Mouse (Mus musculus): ENCODE data around the gene Idua.
A peak's percentile ranks its signal among the peaks of the same experiment; 100 is the strongest.

The Idua gene

DNA sequence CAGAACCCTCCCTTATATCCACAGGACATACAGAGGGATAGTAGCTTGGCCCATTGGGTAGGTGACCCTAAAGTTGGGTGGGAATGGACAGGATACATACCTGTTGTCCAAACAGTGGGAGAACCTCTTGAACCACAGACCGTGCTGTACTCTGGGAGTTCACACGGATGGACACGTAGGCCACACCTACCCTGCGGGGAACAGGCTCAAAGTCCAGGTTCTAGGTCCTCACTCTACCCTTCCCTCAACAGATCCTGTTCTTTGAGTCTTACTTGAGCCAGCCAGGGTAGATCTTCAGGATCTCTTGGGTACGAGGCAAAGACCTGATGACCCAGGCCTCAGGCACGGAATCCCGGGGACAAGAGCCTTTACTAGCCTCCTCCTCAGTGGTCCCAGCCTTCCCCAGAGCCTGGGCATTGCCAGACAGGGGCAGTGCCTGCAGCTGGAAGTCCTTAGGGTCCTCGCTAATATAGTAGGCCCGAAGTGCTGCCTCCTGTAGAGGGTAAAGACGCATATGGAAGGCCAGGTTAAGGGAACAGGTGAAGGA lies 5.6 kb upstream of the Idua start:
- DNase-seq (ENCODE audit: low read depth, low spot score), result no peak

DNA sequence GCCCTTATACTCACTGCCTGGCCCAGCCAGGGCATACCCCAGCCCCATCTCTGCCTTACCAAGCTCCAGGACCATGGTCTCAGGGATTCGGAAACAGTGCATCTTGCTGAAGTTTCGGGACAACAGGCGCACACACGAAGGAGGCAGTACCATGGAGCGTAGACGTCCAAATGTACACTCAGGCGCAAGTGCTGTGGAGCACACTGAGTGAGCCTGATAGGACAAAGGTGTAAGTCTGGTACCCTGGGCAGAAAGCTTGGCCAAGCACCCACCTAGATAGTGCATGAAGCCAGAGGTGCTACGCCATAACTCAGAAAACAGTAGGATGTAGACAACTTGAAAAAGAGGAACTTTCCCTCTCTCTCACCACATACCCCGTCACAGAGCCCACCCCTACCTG lies 4.8 kb upstream of the Idua start:
- no peak for DNase-seq (ENCODE audit: low read depth, low spot score)

DNA sequence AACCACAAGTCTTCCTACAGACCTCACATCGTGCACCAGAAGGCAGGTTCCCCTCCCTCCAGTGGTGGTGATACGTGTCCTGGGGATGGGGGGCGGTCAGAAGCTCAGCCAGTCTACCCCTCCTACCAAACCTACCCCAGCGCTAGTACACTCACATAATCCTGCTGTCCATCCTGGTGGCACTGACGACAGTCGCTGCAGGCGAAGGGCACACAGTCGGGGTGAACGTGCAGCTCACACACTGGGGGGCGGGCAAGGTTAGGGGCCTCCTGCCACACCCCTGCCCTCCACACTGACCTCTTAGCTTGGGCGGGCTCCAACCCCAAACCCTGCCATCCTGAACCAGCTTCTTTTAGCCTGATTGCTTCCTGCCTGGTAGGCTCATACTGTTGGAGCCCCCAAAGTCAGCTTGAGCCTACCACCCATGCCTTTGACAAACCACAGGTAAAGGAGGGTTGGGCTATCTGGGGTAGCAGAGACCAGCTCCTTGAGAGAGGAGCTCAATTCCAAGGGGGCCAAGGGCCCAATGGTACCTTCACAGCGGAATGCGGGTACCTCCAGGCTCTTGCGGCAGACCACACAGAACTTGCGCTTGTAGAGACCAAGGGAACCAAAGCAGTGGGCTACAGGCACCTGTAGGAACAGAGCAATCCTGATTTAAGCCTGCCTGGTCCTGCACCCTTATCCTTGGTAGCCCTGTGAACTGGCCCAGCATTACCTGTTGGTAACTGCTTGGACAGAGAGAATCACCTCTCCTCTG lies 4.1 kb upstream of the Idua start:
- DNase-seq (ENCODE audit: low read depth, low spot score), result no peak

DNA sequence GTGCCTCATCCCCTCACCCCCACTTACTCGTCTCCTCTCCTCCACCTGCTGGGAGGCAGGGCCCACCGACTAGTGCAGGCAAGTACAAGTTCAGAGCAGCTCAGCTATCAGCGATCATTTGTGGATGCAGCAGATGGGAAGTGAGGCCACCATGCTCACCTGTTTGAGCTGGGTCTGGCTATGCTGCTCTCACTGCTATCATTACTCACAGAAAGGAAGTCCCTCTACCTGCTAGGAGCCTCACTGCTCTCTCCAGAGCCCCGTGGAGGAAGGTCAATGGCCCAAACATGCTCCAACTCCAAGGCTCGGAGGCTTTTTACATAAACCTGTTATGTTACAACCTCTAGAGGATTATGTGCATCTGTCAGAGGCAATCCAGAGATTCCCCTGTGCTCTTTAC lies 2.7 kb upstream of the Idua start:
- no peak for DNase-seq (ENCODE audit: low read depth, low spot score)

DNA sequence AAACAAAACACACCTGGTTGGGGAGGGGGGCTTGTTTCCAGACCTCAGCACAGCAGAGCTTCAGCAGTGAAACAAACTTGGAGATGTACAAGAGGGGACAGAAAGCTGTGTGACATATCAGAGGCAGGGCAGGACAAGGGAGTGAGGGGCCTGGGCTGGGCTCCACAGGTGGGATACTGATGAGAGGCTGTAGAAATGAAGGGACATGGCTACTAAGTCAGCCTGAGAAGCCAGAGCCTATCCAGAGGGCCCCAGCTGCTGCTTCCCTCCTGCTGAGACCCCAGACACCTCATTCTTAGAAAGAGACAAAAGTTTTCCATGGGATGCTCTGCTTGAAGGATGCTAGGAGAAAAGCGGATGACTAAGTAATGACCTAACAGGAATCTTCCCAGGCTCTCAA lies 1.5 kb upstream of the Idua start:
- DNase-seq (ENCODE audit: low read depth, low spot score), result no peak

DNA sequence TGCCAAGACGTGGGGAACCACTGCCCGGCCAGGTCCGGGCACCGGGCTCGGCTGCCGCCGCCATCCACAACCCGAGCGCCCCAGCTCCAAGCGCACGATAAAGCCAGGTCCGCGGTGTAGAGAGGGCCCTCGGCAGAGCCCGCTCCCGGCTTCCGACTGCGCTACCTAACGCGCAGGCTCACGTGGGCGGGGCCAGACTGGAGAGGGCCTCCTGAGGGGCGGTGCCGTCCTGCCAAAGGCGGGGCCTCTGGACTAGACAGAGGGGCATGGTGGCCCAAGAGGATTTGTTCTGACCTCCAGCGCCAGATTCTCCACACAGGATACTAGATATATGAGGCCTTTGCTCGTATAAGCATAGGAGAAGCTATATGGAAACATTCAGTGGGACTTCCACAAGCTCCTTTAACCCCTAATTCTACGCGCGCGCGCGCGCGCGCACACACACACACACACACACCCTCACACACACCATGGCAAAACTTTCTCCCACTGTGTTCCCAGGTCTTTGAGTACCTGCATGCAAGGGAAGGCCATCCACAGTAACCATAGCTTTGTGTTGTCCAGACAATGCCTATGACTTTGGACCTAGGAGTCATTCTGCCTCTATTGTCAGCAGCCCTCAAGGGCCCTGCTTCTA lies 619 bp downstream of the Idua start:
- DNase-seq (ENCODE audit: low read depth, low spot score), result peak; percentile 78

DNA sequence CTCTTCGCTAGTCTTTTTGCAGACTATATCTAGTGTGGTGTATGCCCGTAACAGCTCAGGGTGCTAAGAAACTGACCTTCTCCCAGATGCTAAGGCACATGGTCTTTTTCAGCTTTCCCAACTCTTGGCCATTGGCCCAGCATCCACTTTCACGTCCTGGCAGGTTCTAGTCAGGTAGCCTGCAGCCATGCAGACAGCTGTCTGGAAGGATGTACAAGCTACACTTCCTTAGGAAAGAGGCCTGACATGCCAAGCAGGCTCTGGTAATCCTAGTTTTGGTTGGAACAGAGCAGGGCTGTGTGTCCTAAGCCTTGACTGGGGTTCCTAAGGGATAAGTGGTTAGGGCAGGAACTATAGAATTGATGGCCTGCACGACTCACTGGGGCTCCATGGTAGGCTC lies 2.6 kb downstream of the Idua start:
- no peak for DNase-seq (ENCODE audit: low read depth, low spot score)

DNA sequence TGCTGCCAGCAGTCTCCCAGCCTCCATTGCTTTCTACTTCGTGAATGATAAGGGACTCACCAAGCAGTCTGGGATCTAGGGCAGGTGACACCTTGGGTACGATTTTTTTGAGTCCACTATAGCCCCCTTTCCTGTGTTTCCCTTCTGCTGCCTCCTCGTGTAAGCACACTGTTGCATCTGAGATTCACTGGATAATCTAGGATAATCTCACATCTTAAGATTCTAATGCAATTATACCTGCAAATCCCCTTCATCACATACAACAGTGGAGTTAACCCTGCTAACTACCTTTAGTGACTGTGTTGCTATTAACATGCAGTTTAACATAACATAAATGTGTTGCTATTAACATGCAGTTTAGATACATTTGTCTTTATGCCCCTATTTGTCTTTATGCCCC lies 4.9 kb downstream of the Idua start:
- no peak for DNase-seq (ENCODE audit: low read depth, low spot score)

DNA sequence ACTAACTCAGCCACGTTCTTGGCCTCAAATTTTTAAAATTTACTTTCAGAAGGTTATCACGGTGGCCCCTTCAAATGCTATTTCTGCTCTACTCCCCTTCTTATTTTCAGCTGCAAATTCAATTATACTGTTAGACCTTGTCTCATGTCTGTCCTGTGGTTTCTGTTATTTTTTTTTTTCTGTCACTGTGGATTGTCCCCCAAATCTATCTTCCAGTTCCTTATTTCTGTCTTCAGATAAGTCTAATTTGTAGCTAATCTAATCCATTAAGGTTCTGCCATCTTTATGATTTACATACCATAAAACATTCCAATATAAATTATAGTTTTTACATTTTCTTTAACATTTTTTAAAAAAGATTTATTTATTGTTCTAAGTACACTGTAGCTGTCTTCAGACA lies 7.2 kb downstream of the Idua start:
- DNase-seq (ENCODE audit: low read depth, low spot score), result no peak

DNA sequence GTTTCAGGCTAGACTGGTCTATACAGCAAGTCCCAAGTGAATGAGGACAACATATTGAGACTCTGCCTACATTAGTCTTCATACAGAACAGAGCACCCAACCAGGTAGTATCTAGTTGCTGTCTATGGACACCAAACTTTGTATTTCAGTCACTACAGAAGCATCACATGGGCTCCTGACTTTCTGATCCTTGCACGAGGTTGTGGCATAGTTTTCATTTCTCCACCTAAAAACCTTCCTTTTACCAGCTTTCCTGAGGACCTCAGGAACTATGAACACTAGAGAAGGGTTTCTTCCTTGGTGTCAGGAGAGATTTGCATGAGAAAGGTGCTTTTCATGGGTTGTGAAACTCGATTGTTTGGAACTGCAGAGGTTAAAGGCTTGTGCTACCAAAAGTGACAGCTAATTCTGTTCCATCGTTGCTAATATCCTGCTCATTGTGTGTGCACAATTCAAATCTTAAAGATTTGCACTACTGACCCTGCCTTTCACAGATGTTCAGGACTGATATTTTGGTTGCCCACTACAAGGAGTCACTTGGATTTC lies 8.3 kb downstream of the Idua start:
- no peak for DNase-seq (ENCODE audit: low read depth, low spot score)

DNA sequence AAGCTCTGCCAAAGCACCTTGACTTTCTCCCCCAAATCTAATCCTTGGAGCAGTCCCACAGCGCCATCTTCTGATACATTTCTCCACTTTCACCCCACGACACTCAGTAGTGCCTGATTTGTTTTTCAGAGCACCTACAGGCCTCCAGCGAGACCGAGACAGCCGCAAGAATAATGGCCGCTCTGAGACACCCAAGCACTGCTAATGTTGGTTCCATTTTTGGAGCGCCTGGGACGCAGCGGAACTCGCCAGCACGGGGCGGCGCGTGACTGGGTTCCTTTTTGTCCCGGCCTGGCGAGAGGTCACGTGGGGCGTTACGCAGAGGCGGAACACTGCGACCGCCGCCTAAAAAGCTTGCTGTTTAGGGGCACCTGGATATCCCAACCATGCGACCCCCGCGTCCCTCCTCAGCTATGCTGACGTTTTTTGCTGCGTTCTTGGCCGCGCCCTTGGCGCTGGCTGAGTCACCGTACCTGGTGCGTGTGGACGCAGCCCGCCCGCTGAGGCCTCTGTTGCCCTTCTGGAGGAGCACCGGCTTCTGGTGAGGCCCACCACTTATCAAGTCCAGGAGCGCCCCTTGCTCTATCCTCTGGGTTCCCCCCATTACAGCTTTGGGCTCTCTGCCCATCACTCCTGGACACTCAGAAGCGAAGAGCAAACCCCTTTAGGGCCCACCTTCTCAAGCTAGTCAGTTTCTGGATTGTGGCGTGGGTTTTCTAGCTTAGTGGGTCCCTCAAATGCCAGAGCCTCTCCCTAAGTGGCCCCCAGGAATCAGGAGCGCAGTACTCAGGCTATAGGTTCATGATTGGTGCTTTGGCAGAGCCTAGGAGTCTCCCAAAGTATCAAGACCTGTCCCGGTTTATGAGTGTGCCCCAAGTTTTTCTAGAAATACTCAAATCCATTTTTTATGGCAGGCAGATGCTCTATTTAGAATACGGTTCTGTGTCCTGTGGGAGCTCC lies 9.1 kb downstream of the Idua start, which contains the start of gene Dgkq:
Gene Dgkq (minus strand): TSS at position 696 of the 960 bp plus-strand sequence.
- no peak for DNase-seq (ENCODE audit: low read depth, low spot score)

DNA sequence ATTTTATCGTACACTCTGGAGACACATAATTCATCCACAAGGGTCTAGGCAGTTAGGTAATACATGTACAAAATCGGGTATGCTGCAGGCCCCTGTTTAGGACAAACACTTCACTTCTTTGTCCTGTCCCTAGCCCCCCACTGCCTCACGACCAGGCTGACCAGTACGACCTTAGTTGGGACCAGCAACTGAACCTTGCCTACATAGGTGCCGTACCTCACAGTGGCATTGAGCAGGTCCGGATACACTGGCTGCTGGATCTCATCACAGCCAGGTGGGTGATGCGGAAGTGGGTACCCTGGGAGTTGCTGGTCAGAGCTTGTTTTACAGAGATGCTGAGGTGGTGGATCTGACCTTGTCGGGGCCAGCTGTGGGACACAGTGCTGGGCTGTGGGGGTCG lies 9.9 kb downstream of the Idua start:
- DNase-seq (ENCODE audit: low read depth, low spot score), result no peak

DNA sequence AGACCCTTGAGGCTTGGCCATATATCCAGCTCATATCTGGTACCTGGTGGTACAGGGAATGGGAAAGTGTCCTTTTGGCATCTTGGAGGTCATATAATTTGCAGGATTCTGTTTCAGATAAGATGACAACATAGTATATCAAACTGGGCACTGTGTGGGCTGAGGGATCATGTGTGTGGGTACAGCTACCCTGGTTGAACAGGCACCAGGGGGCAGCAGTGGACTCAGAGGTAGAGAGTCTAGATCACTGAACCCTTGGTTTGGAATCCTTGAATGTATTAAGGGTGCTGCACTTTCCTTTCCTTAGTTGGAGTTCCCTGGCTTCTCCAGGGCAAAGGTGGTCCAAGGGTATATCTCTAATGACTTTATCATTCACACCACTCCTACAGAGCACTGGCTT lies 10.7 kb downstream of the Idua start:
- DNase-seq (ENCODE audit: low read depth, low spot score), result no peak

DNA sequence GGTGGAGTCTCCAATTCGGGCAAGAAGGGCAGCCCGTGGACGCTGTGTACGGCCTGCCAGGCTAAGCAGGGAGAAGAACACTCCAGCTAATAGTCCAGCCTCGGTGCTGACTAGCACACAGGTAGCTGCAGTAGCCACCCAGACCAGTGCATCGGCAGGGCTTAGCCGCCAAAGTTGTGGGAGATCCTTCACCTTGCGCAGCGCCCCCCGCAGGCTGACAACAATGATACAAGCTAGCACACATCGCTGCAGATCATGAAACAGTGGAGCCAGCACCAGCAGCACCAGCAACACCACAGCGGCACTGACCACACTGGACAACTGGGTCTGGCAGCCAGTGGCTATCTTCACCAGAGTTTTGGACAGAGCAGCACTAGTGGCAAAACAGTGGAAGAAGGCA lies 11.6 kb downstream of the Idua start:
- DNase-seq (ENCODE audit: low read depth, low spot score), result no peak

DNA sequence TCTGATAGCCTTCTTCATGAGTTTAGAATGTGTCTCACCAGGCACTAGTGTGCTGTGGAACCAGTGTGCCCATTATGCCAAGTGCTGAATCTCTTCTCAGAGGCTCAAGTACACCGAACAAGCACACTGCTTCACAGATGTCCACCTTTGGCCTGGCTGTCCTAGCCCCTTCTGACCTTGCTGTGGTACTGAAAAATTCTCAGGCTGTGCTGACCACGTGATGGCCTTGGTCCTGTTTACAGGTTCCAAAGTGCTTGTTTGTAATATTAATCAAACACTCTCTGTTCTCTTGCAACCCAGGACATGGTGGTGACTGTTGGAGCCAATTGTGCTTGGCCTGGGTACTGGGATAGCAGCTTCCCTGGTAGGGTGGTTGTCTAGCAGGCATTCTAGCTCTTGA lies 14.5 kb downstream of the Idua start:
- no peak for DNase-seq (ENCODE audit: low read depth, low spot score)

DNA sequence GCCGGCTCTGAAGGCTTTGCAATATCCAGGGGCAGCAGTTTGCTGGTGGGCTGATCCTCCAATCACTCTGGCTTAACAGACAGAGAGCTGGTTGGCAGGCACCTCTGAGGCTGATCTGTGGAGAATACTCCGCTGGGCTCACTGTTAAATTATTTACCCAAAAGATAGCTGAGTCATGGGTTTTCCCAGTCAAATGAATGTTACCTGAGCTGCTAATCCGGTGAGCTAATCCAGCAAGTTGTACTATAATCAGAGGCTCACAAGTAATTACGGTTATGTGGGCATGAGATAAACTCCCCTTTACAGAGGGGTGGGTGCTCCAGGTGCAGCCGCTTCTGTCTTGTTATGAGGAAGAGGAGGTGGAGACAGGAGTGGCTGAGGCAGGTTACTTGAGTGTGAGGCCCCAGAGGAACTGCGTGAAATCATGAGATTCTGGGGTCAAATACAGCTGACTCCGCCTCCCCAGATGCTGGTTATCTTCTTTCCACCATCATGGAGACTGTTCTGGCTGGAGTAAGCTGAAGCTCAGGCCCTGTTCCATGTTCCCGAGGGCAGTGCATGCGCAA lies 15.2 kb downstream of the Idua start, which contains the start of gene Slc26a1:
Gene Slc26a1 (minus strand): TSS at position 319 of the 566 bp plus-strand sequence.
- DNase-seq (ENCODE audit: low read depth, low spot score), result no peak

DNA sequence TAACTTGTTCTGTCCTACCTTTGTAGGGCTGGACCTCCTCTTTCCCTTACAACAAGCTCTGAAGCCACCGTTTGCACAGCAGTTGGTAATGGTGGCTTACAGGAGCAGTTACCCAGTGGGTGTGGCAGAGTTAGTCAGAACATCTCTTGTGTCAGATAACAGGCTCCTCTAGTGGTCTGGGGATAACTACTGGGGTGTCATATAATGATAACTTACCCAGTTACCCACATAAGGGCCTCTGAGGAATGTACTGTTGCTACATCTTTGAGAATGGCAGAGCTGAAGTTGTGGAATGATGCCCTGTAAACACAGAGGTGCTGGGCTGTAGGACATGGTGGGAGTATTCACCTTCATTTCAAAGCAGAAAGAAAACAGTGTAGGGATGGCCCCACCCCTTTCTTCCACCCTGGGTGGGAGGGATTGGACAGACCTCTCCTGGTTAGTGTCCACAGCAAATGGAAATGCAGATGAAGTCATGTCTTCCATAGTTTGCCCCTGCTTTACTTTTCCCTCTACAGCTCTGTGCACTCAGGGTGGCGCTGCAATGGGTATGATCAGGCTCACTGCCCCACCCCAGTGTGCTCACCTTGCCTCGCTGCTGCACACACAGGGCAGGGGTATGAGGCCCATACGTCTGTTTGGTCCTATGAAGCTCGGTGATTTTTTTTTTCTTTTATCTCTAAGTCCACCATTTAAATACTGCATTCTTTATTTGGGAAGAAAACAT lies 16.8 kb downstream of the Idua start:
- DNase-seq (ENCODE audit: low read depth, low spot score), result no peak

DNA sequence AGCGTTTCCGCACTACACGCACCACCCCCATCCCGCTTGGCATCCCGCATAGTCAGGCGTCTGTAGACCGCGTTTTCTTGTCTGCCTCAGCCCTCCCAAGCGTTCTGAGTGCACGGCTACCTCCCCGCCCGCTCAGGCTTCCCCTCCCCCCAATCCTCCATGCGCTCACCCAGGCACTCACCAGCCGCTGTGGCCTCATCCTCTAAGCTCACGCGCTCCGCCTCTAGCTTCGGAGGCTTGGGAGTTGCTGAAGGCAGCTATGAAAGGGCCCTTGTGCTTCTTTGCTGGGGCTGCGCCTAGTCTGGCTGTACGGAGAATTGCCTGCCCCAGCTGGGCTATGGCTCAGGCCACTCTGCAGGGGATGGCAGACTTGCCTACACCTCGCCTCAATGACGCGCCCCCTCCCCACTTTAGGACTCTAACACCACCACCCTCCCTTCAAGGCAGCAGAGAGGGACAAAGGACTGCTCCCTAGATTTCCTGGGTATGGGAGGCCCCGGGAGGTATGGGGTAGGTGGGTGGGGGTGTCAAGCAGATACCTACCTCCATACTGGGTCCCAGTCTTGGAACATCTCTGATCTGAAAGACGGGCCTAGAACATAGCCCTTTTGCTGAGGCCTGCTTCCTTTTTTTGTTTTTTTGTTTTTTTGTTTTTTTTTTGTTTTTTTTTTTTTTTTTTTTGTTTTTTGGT lies 17.6 kb downstream of the Idua start:
- DNase-seq (ENCODE audit: low read depth, low spot score), result no peak

DNA sequence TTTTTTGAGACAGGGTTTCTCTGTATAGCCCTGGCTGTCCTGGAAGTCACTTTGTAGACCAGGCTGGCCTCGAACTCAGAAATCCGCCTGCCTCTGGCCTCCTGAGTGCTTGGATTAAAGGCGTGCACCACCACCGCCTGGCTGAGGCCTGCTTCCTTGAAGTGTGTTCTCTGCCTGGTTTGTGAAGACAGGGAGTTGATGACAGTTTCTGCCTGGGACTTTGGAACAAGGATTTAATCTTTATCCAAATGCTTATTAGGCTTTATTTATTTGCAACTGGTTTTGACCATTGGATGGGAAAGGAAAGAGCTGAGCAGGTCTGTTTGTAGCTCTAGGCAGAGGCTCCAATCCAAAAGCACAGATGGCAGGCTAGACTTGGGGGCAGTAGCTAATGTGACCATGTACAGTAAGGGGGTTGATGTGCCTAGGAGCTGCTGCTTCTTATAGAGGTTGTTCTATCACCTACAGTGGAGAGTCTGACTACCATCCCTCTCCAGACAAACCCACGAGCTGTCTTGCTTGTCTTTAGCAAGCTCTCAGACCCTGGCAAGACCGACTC lies 18.2 kb downstream of the Idua start:
- DNase-seq (ENCODE audit: low read depth, low spot score), result no peak

DNA sequence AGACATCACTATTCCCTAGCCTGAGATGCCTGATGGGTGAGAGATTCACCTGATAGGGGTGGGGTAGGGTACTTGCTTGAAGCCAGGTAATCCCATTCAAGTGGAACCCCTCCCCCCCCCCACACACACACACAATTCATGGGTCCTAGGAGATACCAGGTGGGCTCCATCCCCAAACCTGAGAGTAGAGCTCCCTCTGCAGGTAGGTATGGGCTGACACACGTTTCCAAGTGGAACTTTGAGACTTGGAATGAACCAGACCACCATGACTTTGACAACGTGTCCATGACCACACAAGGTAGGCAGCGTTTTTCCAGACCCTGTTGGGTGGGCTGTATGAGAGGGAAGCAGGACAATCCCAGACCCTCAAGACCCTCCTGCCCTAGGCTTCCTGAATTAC lies 19.8 kb downstream of the Idua start:
- no peak for DNase-seq (ENCODE audit: low read depth, low spot score)
